Mouse (Mus musculus) heart, embryonic 11.5 days (tissue): Measurements from ENCODE around the gene Calu. TPM values are rescaled to one million over a fixed set of nuclear protein-coding genes. Genes with fewer than 3 reads are reported as not detected.

Source experiments
- ATAC-seq: fragments of 200-750 bp; cut with Nextera tagmentation; replicated peaks from 2 replicates; pipeline ENCODE4 v1.8.0; 2017; ENCODE audit warnings: moderate library complexity; ENCODE audit not compliant: insufficient number of reproducible peaks, low FRiP score, low TSS enrichment
- H3K27ac ChIP-seq: fragments of 300-500 bp; sonication (generic); 2 replicates; pipeline ENCODE4 v1.5.1; 2014; ENCODE audit warnings: mild to moderate bottlenecking, low read depth, low read length
- H3K27me3 ChIP-seq: fragments of 300-500 bp; sonication (generic); 2 replicates; pipeline ENCODE4 v1.6.1; 2014; ENCODE audit warnings: mild to moderate bottlenecking, low read length, mixed read lengths; ENCODE audit not compliant: control insufficient read depth, insufficient read depth
- H3K36me3 ChIP-seq: fragments of 300-500 bp; sonication (generic); 2 replicates; pipeline ENCODE4 v1.6.1; 2014; ENCODE audit warnings: mild to moderate bottlenecking, low read length, moderate library complexity, mixed read lengths; ENCODE audit not compliant: control insufficient read depth, insufficient read depth
- H3K4me1 ChIP-seq: fragments of 300-500 bp; sonication (generic); 2 replicates; pipeline ENCODE4 v1.6.1; 2014; ENCODE audit warnings: low read length; ENCODE audit not compliant: control insufficient read depth, insufficient read depth
- H3K4me2 ChIP-seq: fragments of 300-500 bp; sonication (generic); 2 replicates; pipeline ENCODE4 v1.6.1; 2014; ENCODE audit warnings: mild to moderate bottlenecking, moderate library complexity
- H3K4me3 ChIP-seq: fragments of 300-500 bp; sonication (generic); 2 replicates; pipeline ENCODE4 v1.5.1; 2014; ENCODE audit warnings: low read depth, low read length
- H3K9ac ChIP-seq: fragments of 300-500 bp; sonication (generic); 2 replicates; pipeline ENCODE4 v1.6.1; 2014; ENCODE audit warnings: mild to moderate bottlenecking, low read depth, low read length, moderate library complexity
- H3K9me3 ChIP-seq: fragments of 300-500 bp; sonication (generic); replicated peaks from 2 replicates; pipeline ENCODE4 v1.6.1; 2016; ENCODE audit warnings: low read length; ENCODE audit not compliant: control insufficient read depth
- WGBS: fragments of 180-500 bp; shearing (Covaris S2); extraction: QIAGEN DNeasy Blood & Tissue Kit; methylation state at CpG from one replicate; pipeline ENCODE4 v1.1.7; 2014; ENCODE audit not compliant: insufficient replicate concordance; 5-methylcytosine and 5-hydroxymethylcytosine counted together
- polyA plus RNA-seq: library from polyadenylated mRNA; unstranded; fragments of >200 nt; fragmentation: Nextera tagmentation; extraction: Ambion mirVana; gene quantifications from 2 replicates; pipeline ENCODE4 v1.2.1, GENCODE M21; 2014

Calu gene
- 443 and 519 TPM in 2 replicates for polyA plus RNA-seq

GRCm38 (mm10) chr6:29347665-29348370 lies at the start of gene Calu:
Calu (plus strand) TSS chr6:29348069.
- Histone ChIP-seq H3K36me3 (no peaks in the 10 kb centered on the region), H3K9me3 (no peaks in the 10 kb centered on the region), H3K4me3 (peak within 1 kb of the TSS; percentile 99), H3K4me2 (peak within 1 kb of the TSS; percentile 73), H3K4me1 (peaks cover 19% of the 10 kb centered on the region), H3K27ac (peak within 1 kb of the TSS; percentile 94), H3K9ac (peak within 1 kb of the TSS; percentile 98), H3K27me3 (no peaks in the 10 kb centered on the region)
- WGBS: under 1% methylated on average over 52 of the region's 55 CpGs
- peak; percentile 99 for ATAC-seq

GRCm38 (mm10) chr6:29299112-29299511 lies 48.8 kb upstream of the Calu start:
- Histone ChIP-seq H3K36me3 (no peaks in the 10 kb centered on the region), H3K4me3 (no peak overlapping the region), H3K27ac (no peak overlapping the region), H3K4me1 (no peaks in the 10 kb centered on the region), H3K4me2 (no peak overlapping the region), H3K9ac (no peak overlapping the region), H3K9me3 (0 out of 2 replicates have a peak, but pooled peaks cover 2% of the 10 kb centered on the region), H3K27me3 (no peaks in the 10 kb centered on the region)
- ATAC-seq: no peak
- 59% methylated on average over 2 of the region's 2 CpGs for WGBS

- Histone ChIP-seq H3K27me3 (no peaks in the 10 kb centered on the region), H3K4me3 (no peak overlapping the region), H3K9me3 (0 out of 2 replicates have a peak, but pooled peaks cover 2% of the 10 kb centered on the region), H3K9ac (no peak overlapping the region), H3K4me2 (no peak overlapping the region), H3K27ac (no peak overlapping the region), H3K4me1 (no peaks in the 10 kb centered on the region), H3K36me3 (no peaks in the 10 kb centered on the region)
- no peak for ATAC-seq
Observed at GRCm38 (mm10) chr6:29303251-29303650, 44.6 kb upstream of the Calu start.

- Histone ChIP-seq H3K4me1 (no peaks in the 10 kb centered on the region), H3K9ac (no peak overlapping the region), H3K27ac (no peak overlapping the region), H3K36me3 (no peaks in the 10 kb centered on the region), H3K4me3 (no peak overlapping the region), H3K27me3 (no peaks in the 10 kb centered on the region), H3K4me2 (no peak overlapping the region), H3K9me3 (0 out of 2 replicates have a peak, but pooled peaks cover 2% of the 10 kb centered on the region)
- no peak for ATAC-seq
- WGBS: 47% methylated on average over 5 of the region's 5 CpGs
Observed at GRCm38 (mm10) chr6:29303726-29304125, 44.1 kb upstream of the Calu start.

- no peaks in the 10 kb centered on the region for H3K4me1 ChIP-seq
- H3K27ac ChIP-seq: no peak overlapping the region
- WGBS: 87% methylated on average over 4 of the region's 4 CpGs
- H3K9ac ChIP-seq: no peak overlapping the region
- H3K36me3 ChIP-seq: no peaks in the 10 kb centered on the region
- no peak for ATAC-seq
- no peak overlapping the region for H3K4me2 ChIP-seq
- H3K4me3 ChIP-seq: no peak overlapping the region
- H3K9me3 ChIP-seq: no peaks in the 10 kb centered on the region
- no peaks in the 10 kb centered on the region for H3K27me3 ChIP-seq
Observed at GRCm38 (mm10) chr6:29305462-29305861, 42.4 kb upstream of the Calu start.

- Histone ChIP-seq H3K4me1 (no peaks in the 10 kb centered on the region), H3K9me3 (no peaks in the 10 kb centered on the region), H3K27ac (no peak overlapping the region), H3K9ac (no peak overlapping the region), H3K36me3 (no peaks in the 10 kb centered on the region), H3K4me2 (no peak overlapping the region), H3K27me3 (no peaks in the 10 kb centered on the region), H3K4me3 (no peak overlapping the region)
- ATAC-seq: no peak
- WGBS: 78% methylated on average over 16 of the region's 16 CpGs
Observed at GRCm38 (mm10) chr6:29308846-29309605, 38.8 kb upstream of the Calu start.

GRCm38 (mm10) chr6:29313690-29314202 lies 34.1 kb upstream of the Calu start:
- no peaks in the 10 kb centered on the region for H3K36me3 ChIP-seq
- H3K9ac ChIP-seq: no peak overlapping the region
- ATAC-seq: no peak
- H3K27ac ChIP-seq: no peak overlapping the region
- H3K9me3 ChIP-seq: no peaks in the 10 kb centered on the region
- no peaks in the 10 kb centered on the region for H3K27me3 ChIP-seq
- 67% methylated on average over 14 of the region's 14 CpGs for WGBS
- no peaks in the 10 kb centered on the region for H3K4me1 ChIP-seq
- H3K4me2 ChIP-seq: no peak overlapping the region
- H3K4me3 ChIP-seq: no peak overlapping the region

- no peak for ATAC-seq
Observed at GRCm38 (mm10) chr6:29317286-29317685, 30.6 kb upstream of the Calu start.

More at GRCm38 (mm10) chr6:29317286-29317685, 30.6 kb upstream of the Calu start:
- H3K27ac ChIP-seq: no peak overlapping the region
- H3K9me3 ChIP-seq: no peaks in the 10 kb centered on the region
- WGBS: 64% methylated on average over 2 of the region's 2 CpGs
- H3K4me2 ChIP-seq: no peak overlapping the region
- no peak overlapping the region for H3K9ac ChIP-seq
- no peaks in the 10 kb centered on the region for H3K4me1 ChIP-seq
- H3K4me3 ChIP-seq: no peak overlapping the region
- H3K27me3 ChIP-seq: no peaks in the 10 kb centered on the region
- no peaks in the 10 kb centered on the region for H3K36me3 ChIP-seq
